Mouse (Mus musculus) heart, postnatal 0 days (tissue): ENCODE measurements around the gene Casr. TPM values are rescaled to one million over a fixed set of nuclear protein-coding genes. Genes with fewer than 3 reads are reported as not detected.

Experiments
- ATAC-seq: fragments of 200-750 bp; cut with Nextera tagmentation; 2 replicates; pipeline ENCODE4 v1.8.0; 2017; ENCODE audit warnings: low read depth, moderate number of reproducible peaks, moderate library complexity; ENCODE audit not compliant: insufficient read depth
- DNase-seq: peaks from one replicate; pipeline ENCODE4 v3.0.0-alpha.2; 2016; ENCODE audit warnings: low spot score
- H3K27ac ChIP-seq: fragments of 300-500 bp; sonication (generic); 2 replicates; pipeline ENCODE4 v1.5.1; 2014; ENCODE audit warnings: low read depth, mild to moderate bottlenecking
- H3K27me3 ChIP-seq: fragments of 300-500 bp; sonication (generic); 2 replicates; pipeline ENCODE4 v1.6.1; 2014; ENCODE audit warnings: low read length, mixed read lengths; ENCODE audit not compliant: control insufficient read depth, insufficient read depth
- H3K36me3 ChIP-seq: fragments of 300-500 bp; sonication (generic); replicated peaks from 2 replicates; pipeline ENCODE4 v1.6.1; 2014; ENCODE audit warnings: low read length, mixed read lengths; ENCODE audit not compliant: control insufficient read depth, insufficient read depth
- H3K4me1 ChIP-seq: fragments of 300-500 bp; sonication (generic); 2 replicates; pipeline ENCODE4 v1.6.1; 2014; ENCODE audit warnings: antibody characterized with exemption; ENCODE audit not compliant: control insufficient read depth, insufficient read depth
- H3K4me2 ChIP-seq: fragments of 300-500 bp; sonication (generic); 2 replicates; pipeline ENCODE4 v1.6.1; 2014; ENCODE audit warnings: low read depth, mild to moderate bottlenecking, low read length, moderate library complexity
- H3K4me3 ChIP-seq: fragments of 300-500 bp; sonication (generic); 2 replicates; pipeline ENCODE4 v1.5.1; 2014; ENCODE audit warnings: low read depth, low read length
- H3K9ac ChIP-seq: fragments of 300-500 bp; sonication (generic); replicated peaks from 2 replicates; pipeline ENCODE4 v1.6.1; 2014; ENCODE audit warnings: low read depth, low read length, mixed read lengths
- H3K9me3 ChIP-seq: fragments of 300-500 bp; sonication (generic); replicated peaks from 2 replicates; pipeline ENCODE4 v1.6.1; 2016; ENCODE audit warnings: low read length; ENCODE audit not compliant: control insufficient read depth
- CTCF ChIP-seq: IDR thresholded peaks from 2 replicates; pipeline ENCODE4 v1.5.1; 2016; ENCODE audit warnings: antibody characterized with exemption, control low read depth, low read depth
- EP300 ChIP-seq: IDR thresholded peaks from 2 replicates; pipeline ENCODE4 v1.6.1; 2016; ENCODE audit warnings: antibody characterized with exemption, low read depth
- WGBS: fragments of 180-500 bp; shearing (Covaris S2); extraction: QIAGEN DNeasy Blood & Tissue Kit; methylation state at CpG from one replicate; pipeline ENCODE4 v1.1.7; 2014; 5-methylcytosine and 5-hydroxymethylcytosine counted together
- polyA plus RNA-seq: library from polyadenylated mRNA; unstranded; fragments of >200 nt; fragmentation: Nextera tagmentation; extraction: Ambion mirVana; gene quantifications from 2 replicates; pipeline ENCODE4 v1.2.1, GENCODE M21; 2015
- total RNA-seq: library from RNA; depleted of rRNA; stranded (reverse); fragments of >200 nt; gene quantifications from 2 replicates; pipeline ENCODE4 v1.2.3, GENCODE M21; 2014; ENCODE audit warnings: low replicate concordance; rRNA removed

Gene Casr
- total and polyA plus RNA-seq, 2 experiments from 2014 or later, result 0.31 TPM; not detected in 1

- H3K4me3 ChIP-seq, result no peak overlapping the region
- H3K4me2 ChIP-seq, result no peak overlapping the region
- 45% methylated on average over 2 of the region's 2 CpGs for WGBS
- H3K9me3 ChIP-seq, result no peaks in the 10 kb centered on the region
- no peaks in the 10 kb centered on the region for H3K36me3 ChIP-seq
- H3K27ac ChIP-seq, result no peak overlapping the region
- no peak overlapping the region for H3K9ac ChIP-seq
- no peak for DNase-seq
- ATAC-seq, result no peak
- no peaks in the 10 kb centered on the region for H3K4me1 ChIP-seq
- no peaks in the 10 kb centered on the region for H3K27me3 ChIP-seq
- no peak for TF ChIP-seq EP300
- no peak for TF ChIP-seq CTCF
These were observed 101.5 kb downstream of the Casr start for GRCm38 (mm10) chr16:36460426-36460825.

- TF ChIP-seq EP300 (no peak), CTCF (no peak)
- Histone ChIP-seq H3K9ac (no peak within 1 kb of the TSS), H3K4me1 (no peaks in the 10 kb centered on the region), H3K4me3 (no peak within 1 kb of the TSS), H3K36me3 (no peaks in the 10 kb centered on the region), H3K4me2 (no peak within 1 kb of the TSS), H3K27ac (no peak within 1 kb of the TSS), H3K27me3 (no peaks in the 10 kb centered on the region), H3K9me3 (no peaks in the 10 kb centered on the region)
- no peak for DNase-seq
- 63% methylated on average over 4 of the region's 4 CpGs for WGBS
- ATAC-seq, result no peak
These were observed 106.6 kb downstream of the Casr start, which contains the start of gene Stfa3 for GRCm38 (mm10) chr16:36455342-36455802. Stfa3 (minus strand) TSS chr16:36455392.

Other genes with a start within 250 kb of the Casr start
- not detected in 2 replicates for gene BC117090, start 227.8 kb downstream of the Casr start, total RNA-seq
- gene BC117090, start 227.8 kb downstream of the Casr start, polyA plus RNA-seq, result not detected in 2 replicates
- 12.9 TPM in 1 of 2 replicates, not detected in the other for gene BC100530, start 194.4 kb downstream of the Casr start, total RNA-seq
- 4.7 TPM in 2 replicates for gene BC100530, start 194.4 kb downstream of the Casr start, polyA plus RNA-seq
- not detected in 2 replicates for gene Stfa2, start 153.7 kb downstream of the Casr start, total RNA-seq
- 1.4 and 1.8 TPM in 2 replicates for gene Stfa2, start 153.7 kb downstream of the Casr start, polyA plus RNA-seq
- not detected in 2 replicates for gene Stfa3, start 106.7 kb downstream of the Casr start, total RNA-seq
- gene Stfa3, start 106.7 kb downstream of the Casr start, polyA plus RNA-seq, result 0.78 and 1.4 TPM in 2 replicates
- gene Cd86, start 103.9 kb upstream of the Casr start, total RNA-seq, result 0.19 TPM in 2 replicates
- gene Cd86, start 103.9 kb upstream of the Casr start, polyA plus RNA-seq, result 0.70 and 0.77 TPM in 2 replicates
- 4.4 TPM in 1 of 2 replicates, not detected in the other for gene Ildr1, start 131.8 kb upstream of the Casr start, total RNA-seq
- gene Ildr1, start 131.8 kb upstream of the Casr start, polyA plus RNA-seq, result 0.14 TPM in 1 of 2 replicates, not detected in the other
- gene Slc15a2, start 222.8 kb upstream of the Casr start, total RNA-seq, result 1.5 and 2.1 TPM in 2 replicates
- gene Slc15a2, start 222.8 kb upstream of the Casr start, polyA plus RNA-seq, result 0.71 and 2.0 TPM in 2 replicates